24 mouse cellular contexts compared by ENCODE assay signal in genomic region chr8:81888843-81889242, GRCm38 (mm10).
DNase-seq lines count a peak whose midpoint lies in the region; ATAC-seq and TF ChIP-seq lines count a peak whose summit lies in the region.
"Had no signal": no experiment of that assay in that cellular context is flagged by ENCODE, and none has a peak within 500 bp of the region (broad histone marks: within the 10 kb centered on the region; RNA-seq: fewer than 3 reads in every experiment).

No protein-coding gene starts in this region.

- no peaks in the 10 kb centered on the region for H3K9me3 ChIP-seq in lung, embryonic 16.5 days (ENCODE audit: control insufficient read depth, low read length)
- H3K9me3 ChIP-seq: embryonic facial prominence, embryonic 15.5 days; limb, embryonic 10.5 days; neural tube, embryonic 15.5 days; stomach, embryonic 15.5 days had no signal

- H3K4me3 ChIP-seq in lung, embryonic 16.5 days (ENCODE audit: low read length), result no peak overlapping the region
- no peak overlapping the region for H3K4me3 ChIP-seq in lung, adult 2 months (replicated peaks; ENCODE audit: extremely low read depth, low read depth, low read length)
- H3K4me3 ChIP-seq: embryonic facial prominence, embryonic 15.5 days; left cerebral cortex, adult 2 months; limb, embryonic 10.5 days; neural tube, embryonic 15.5 days; stomach, embryonic 15.5 days had no signal

- TF ChIP-seq CTCF in lung, adult 2 months (IDR thresholded peaks at IDR 0.05; ENCODE audit: insufficient read depth, low read length), result no peak

- peak; percentile 11 for DNase-seq in embryo, embryonic 11 days
- no peak for DNase-seq in embryo, embryonic 10.5 days (ENCODE audit: low spot score)
- peak; percentile 23 to 26 for DNase-seq in heart, adult 9 months (ENCODE audit: low spot score in 2 of 2)
- DNase-seq in heart, postnatal 25 days (ENCODE audit: low spot score), result no peak
- no peak for DNase-seq in lung, adult 2 months
- DNase-seq in kidney, postnatal 4 days, result peak; percentile 26 to 52
- DNase-seq in right cerebral cortex, postnatal 36 days (ENCODE audit: low spot score in 2 of 2), result no peak
- DNase-seq: adrenal gland, postnatal 10 days; cerebellum, adult 9-10 months; lung, postnatal 14 days; right cerebral cortex, postnatal 14 days; thymus, adult 18-20 months; thymus, postnatal 4 days had no signal

- intact Hi-C loops in heart, postnatal 25 days (cut with DNase I), result no loop called here

- no peaks in the 10 kb centered on the region for H3K36me3 ChIP-seq in lung, embryonic 16.5 days (ENCODE audit: control insufficient read depth, insufficient read depth, low read length)
- H3K36me3 ChIP-seq: embryonic facial prominence, embryonic 15.5 days; limb, embryonic 10.5 days; neural tube, embryonic 15.5 days; stomach, embryonic 15.5 days had no signal

- H3K4me1 ChIP-seq in lung, embryonic 16.5 days (replicated peaks; ENCODE audit: control insufficient read depth, insufficient read depth, low read length), result no peaks in the 10 kb centered on the region
- H3K4me1 ChIP-seq in lung, adult 2 months (ENCODE audit: control insufficient read depth, insufficient read depth, low read length), result no peaks in the 10 kb centered on the region
- H3K4me1 ChIP-seq: embryonic facial prominence, embryonic 15.5 days; limb, embryonic 10.5 days; neural tube, embryonic 15.5 days; stomach, embryonic 15.5 days had no signal

- ATAC-seq in lung, embryonic 16.5 days (ENCODE audit: low read depth), result 0 out of 2 replicates have a peak, but pooled peaks have one; percentile 36
- ATAC-seq: forebrain, embryonic 16.5 days; hindbrain, embryonic 16.5 days; intestine, postnatal 0 days; midbrain, embryonic 16.5 days; Patski had no signal

- TF ChIP-seq POLR2A in lung, adult 2 months (IDR thresholded peaks at IDR 0.05; ENCODE audit: borderline replicate concordance, extremely low read depth, low read depth, low read length), result no peak

- no peak overlapping the region for H3K9ac ChIP-seq in lung, embryonic 16.5 days (ENCODE audit: low read length)
- H3K9ac ChIP-seq: embryonic facial prominence, embryonic 15.5 days; neural tube, embryonic 15.5 days; stomach, embryonic 15.5 days had no signal

- H3K27me3 ChIP-seq in lung, embryonic 16.5 days (ENCODE audit: control insufficient read depth, insufficient read depth, low read depth, low read length), result no peaks in the 10 kb centered on the region
- H3K27me3 ChIP-seq: embryonic facial prominence, embryonic 15.5 days; neural tube, embryonic 15.5 days; Patski; stomach, embryonic 15.5 days had no signal

- no peak overlapping the region for H3K4me2 ChIP-seq in lung, embryonic 16.5 days (ENCODE audit: low read depth, low read length)
- H3K4me2 ChIP-seq: embryonic facial prominence, embryonic 15.5 days; neural tube, embryonic 15.5 days; stomach, embryonic 15.5 days had no signal

- no peak overlapping the region for H3K27ac ChIP-seq in lung, embryonic 16.5 days (ENCODE audit: low read length)
- H3K27ac ChIP-seq: embryonic facial prominence, embryonic 15.5 days; left cerebral cortex, adult 2 months; limb, embryonic 10.5 days; neural tube, embryonic 15.5 days; stomach, embryonic 15.5 days had no signal

Comparison
In these comparisons a context has a peak if more than half of its experiments do, and no peak if none do; other contexts are left out.
1. DNase-seq: peak in embryo, embryonic 11 days (single experiment), heart, adult 9 months (2 of 2) and kidney, postnatal 4 days (2 of 2); none in embryo, embryonic 10.5 days (single experiment), heart, postnatal 25 days (single experiment), lung, adult 2 months (single experiment) and right cerebral cortex, postnatal 36 days (0 of 2).